Mouse (Mus musculus) gastrocnemius, postnatal 36 days (tissue): ENCODE results near the gene Bicd1. TPM values are rescaled to one million over a fixed set of nuclear protein-coding genes. Genes with fewer than 3 reads are reported as not detected.

Source experiments
- DNase-seq, 2 experiments: peaks; one replicate each; pipeline ENCODE4 v3.0.0; 2022
- intact Hi-C: fragments of 180-260 bp; cut with DNase I; formaldehyde crosslinking; loops from one replicate; pipeline ENCODE4 v1.15.1; 2025
- microRNA-seq, 2 experiments: library from miRNA; unstranded; fragments of <30 nt; microRNA quantifications; one replicate each; pipeline ENCODE4 v1.2.0; 2021
- total RNA-seq, 2 experiments: library from RNA; stranded (reverse); gene quantifications; 2 replicates each; pipeline ENCODE4 v1.2.3; 2021

Gene Bicd1
- total RNA-seq, 2 experiments from 2014 or later, result 0.57 to 0.64 TPM

- intact Hi-C loops, result no loop called here
Observed at GRCm38 (mm10) chr6:149495925-149496324, 87.2 kb downstream of the Bicd1 start.

GRCm38 (mm10) chr6:149565720-149566498 lies 157.2 kb downstream of the Bicd1 start:
- no peak for DNase-seq
- intact Hi-C loops, result no loop called here

More at GRCm38 (mm10) chr6:149495925-149496324, 87.2 kb downstream of the Bicd1 start:
- no peak for DNase-seq

GRCm38 (mm10) chr6:149567219-149567618 lies 158.5 kb downstream of the Bicd1 start:
- DNase-seq, result no peak

GRCm38 (mm10) chr6:149574288-149574687 lies 165.6 kb downstream of the Bicd1 start:
- DNase-seq, result no peak
- intact Hi-C loops, result no loop called here

More at GRCm38 (mm10) chr6:149567219-149567618, 158.5 kb downstream of the Bicd1 start:
- intact Hi-C loops, result no loop called here

- intact Hi-C loops, result no loop called here
Observed at GRCm38 (mm10) chr6:149580053-149580452, 171.4 kb downstream of the Bicd1 start.

GRCm38 (mm10) chr6:149585708-149586504 lies 177.2 kb downstream of the Bicd1 start:
- no peak for DNase-seq
- intact Hi-C loops, result no loop called here

More at GRCm38 (mm10) chr6:149580053-149580452, 171.4 kb downstream of the Bicd1 start:
- no peak for DNase-seq

Small RNA genes within 50 kb of the gene (microRNA-seq; reads per million reads assigned to microRNA genes)
- gene Gm24307, result 0 reads per million in 2 experiments

Other genes with a start within 250 kb of the Bicd1 start
- 10 to 100 TPM in 1 of 2 experiments, 1 to 10 TPM in 1; 9.6 to 10.2 TPM for gene Amn1, start 220.2 kb upstream of the Bicd1 start, total RNA-seq
- gene Resf1, start 99.5 kb upstream of the Bicd1 start, total RNA-seq, result 10 to 100 TPM; 13.3 to 14.5 TPM